Mouse (Mus musculus) layer of hippocampus, adult 2 months (tissue): ENCODE results near the gene Slc25a19. TPM values are rescaled to one million over a fixed set of nuclear protein-coding genes. Genes with fewer than 3 reads are reported as not detected.

Source experiments
- DNase-seq, 2 experiments: peaks; one replicate each; pipeline ENCODE4 v3.0.0; 2022; ENCODE audit warnings: low spot score in 2 of 2
- H3K27ac ChIP-seq: fragments of 200-600 bp; 2 replicates; pipeline ENCODE4 v1.8.1; 2022
- H3K4me3 ChIP-seq: fragments of 200-600 bp; 2 replicates; pipeline ENCODE4 v1.8.1; 2022; ENCODE audit warnings: mild to moderate bottlenecking
- CTCF ChIP-seq: fragments of 200-600 bp; conservative IDR thresholded peaks from 2 replicates; pipeline ENCODE4 v1.8.1; 2022; ENCODE audit warnings: antibody characterized with exemption, mild to moderate bottlenecking, moderate library complexity
- total RNA-seq, 2 experiments: library from RNA; stranded (reverse); gene quantifications; 2 replicates each; pipeline ENCODE4 v1.2.3; 2021

Slc25a19 gene
- total RNA-seq, 2 experiments from 2014 or later: 60.4 to 66.6 TPM

DNA sequence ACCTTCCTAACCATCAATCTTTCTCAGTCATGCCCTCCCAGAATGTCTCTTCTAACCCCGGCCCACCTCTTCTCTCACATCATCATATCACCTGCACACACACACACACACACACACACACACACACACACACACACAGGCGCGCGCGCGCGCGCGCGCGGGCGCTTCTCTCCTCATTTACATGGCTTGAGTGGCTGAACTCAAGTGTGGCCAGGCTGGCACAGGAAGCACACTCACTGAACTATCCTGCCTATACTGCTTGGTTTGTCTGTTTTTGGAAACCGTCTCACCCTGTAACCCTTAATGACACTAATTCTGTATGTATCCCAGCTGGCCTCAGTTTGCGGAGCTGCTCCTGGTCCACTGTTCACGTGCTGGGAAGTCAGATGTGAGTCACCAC, 27.4 kb downstream of the Slc25a19 start:
- no peak for TF ChIP-seq CTCF
- Histone ChIP-seq H3K4me3 (no peak overlapping the region), H3K27ac (no peak overlapping the region)
- DNase-seq: no peak

DNA sequence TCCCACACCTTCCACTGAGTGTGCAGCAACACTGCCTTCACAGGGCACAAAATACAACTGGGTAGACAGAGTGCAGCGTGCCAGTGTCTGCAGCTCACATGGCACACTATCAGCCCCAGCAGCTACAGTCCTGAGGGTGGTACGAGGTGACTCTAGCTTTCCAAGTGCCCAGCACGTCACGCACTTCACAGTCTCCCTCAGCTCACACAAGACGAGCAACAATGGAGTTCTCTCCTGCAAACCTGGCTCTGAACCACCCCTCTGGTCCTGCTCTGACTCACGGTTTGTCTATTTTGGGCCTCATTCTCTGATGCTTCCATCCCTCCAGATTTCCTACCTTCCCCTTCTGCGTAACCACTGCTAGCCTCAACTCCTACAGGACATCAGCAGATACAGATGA, 28.4 kb downstream of the Slc25a19 start:
- TF ChIP-seq CTCF: no peak; the same call in 1 of the 2 replicates
- DNase-seq: no peak
- Histone ChIP-seq H3K4me3 (no peak overlapping the region), H3K27ac (0 out of 2 replicates have a peak overlapping the region, but pooled peaks have one; percentile 5)

DNA sequence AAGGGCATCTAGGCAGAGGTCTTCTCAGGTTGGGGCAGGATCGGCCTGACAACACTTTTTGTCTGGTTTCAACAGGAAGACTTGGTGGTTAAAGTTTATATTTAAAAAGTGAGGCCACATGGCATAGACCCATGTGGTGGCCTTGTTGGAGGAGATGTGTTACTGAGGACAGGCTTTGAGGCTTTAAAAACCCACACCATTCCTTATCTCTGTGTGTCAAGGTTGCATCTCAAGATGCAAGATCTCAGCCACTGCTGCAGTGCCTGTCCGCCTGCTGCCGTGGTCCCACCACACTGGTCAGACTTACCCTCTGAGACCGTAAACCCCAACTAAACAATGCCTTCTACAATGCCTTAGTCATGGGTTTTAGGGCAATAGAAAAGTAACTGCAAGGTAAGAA, 29.8 kb downstream of the Slc25a19 start:
- H3K4me3 ChIP-seq: no peak overlapping the region
- TF ChIP-seq CTCF: no peak
- no peak for DNase-seq
- H3K27ac ChIP-seq: no peak overlapping the region

DNA sequence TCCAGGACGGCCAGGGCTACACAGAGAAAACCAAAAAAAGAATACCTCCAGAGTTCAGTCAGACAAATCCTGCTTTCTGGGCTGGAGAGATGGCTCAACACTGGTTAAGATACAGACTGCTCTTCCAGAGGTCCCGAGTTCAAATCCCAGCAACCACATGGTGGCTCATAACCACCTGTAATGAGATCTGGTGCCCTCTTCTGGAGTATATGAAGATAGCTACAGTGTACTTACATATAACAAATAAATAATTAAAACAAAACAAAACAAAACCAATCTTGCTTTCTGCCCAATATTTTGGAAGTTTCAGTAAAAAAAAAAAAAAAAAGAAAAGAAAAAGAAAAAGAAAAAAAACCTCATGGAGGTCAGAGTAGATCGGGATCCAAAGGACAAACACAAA, 32.9 kb downstream of the Slc25a19 start:
- DNase-seq: no peak
- Histone ChIP-seq H3K4me3 (no peak overlapping the region), H3K27ac (no peak overlapping the region)
- TF ChIP-seq CTCF: peak; percentile 59

DNA sequence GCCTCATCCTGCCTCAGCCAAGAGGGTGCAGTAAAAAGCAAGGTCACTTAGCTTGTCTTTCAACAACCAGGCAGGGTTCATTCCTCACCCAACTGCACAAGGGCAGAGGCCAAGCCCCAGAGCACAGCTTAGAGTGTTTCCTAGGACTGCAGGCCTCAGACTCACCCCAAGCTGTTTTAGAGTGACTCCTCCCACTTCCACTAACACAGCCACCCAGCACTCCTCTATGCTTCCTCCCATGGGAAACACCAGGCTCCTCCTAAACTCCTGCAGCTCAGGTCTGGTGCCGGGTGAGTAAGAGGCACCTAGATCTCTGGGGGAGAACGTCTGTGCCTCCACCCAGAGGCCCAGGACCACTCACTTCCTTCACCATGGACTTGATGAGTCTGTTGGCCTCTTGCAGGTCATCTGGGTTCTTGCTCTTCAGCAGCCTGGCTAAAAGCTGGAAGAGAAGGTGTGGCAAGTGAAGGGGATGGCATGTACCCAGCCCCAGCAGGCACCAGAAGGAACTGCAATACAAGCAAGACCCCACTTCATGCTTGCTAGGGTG, 37.5 kb downstream of the Slc25a19 start:
- Histone ChIP-seq H3K4me3 (no peak overlapping the region), H3K27ac (no peak overlapping the region)
- TF ChIP-seq CTCF: 0 out of 2 replicates have a peak, but pooled peaks have one; percentile 7
- DNase-seq: no peak

DNA sequence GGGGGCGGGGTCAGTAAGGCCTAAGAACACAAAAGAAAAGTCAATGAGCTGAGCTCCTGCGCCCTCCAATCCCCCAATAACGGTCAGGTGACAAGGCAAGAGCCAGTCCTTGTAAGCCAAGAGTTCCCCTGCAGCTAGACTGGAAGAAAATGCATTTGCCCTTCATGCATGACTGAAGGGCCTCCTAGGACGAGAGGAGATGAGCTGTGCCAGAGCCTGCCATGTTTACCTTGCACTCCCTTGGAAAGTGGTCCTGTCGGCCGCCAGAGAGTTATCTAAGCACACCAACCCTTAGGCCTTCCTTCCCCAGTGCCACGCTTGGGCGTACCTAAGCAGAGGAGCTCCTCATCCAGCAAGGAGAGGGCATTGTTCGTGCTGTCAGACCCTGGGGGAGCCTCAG, 40.1 kb downstream of the Slc25a19 start:
- no peak overlapping the region for H3K27ac ChIP-seq

DNA sequence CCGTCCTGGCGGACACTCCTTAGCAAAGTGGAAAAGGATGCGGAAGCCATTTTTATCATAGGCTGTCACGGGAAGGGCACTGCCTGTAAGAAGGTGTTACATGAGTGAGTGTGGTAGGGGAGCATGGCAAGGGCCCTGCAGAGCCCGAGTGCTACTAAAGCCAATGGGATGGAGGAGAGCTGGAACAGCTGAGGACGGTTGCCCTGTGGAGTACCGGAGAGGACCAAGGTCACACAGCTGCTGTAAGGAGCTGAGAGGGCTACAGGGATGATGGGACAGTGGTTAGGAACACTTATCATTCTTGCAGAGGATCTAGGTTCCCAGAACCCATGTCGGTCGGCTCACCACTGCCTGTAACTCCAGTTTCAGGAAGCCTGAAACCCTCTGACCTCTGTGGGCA, 41.7 kb downstream of the Slc25a19 start:
- TF ChIP-seq CTCF: no peak
- no peak for DNase-seq
- H3K27ac ChIP-seq: no peak overlapping the region
- no peak overlapping the region for H3K4me3 ChIP-seq

More for the DNA sequence above, 40.1 kb downstream of the Slc25a19 start:
- TF ChIP-seq CTCF: no peak
- H3K4me3 ChIP-seq: no peak overlapping the region
- no peak for DNase-seq

DNA sequence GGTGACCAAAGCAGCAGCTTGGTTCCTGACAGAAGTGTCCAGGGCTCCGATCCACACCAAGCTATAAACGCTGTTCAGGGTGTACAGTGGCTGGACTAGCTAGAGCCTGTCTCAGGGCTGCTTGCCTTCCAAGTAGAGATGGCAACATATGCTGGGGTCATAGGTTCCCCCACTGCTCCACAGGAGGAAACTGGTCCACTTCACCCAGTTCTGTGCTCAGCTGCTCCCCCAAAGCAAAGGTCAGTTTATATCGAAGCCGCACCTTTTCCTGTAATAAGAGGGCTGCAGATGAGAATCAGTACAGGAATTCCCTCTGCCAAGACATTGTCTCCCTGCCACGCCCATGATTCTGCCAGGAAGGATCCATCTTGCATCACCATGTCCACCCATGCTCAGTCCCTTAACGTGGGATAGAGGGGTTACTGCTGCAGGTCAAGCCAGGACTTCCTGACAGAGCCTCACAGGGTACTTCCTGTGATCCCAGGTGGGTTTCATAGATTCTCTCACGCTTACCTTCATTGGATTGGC, 42.5 kb downstream of the Slc25a19 start:
- no peak for TF ChIP-seq CTCF
- no peak for DNase-seq
- H3K27ac ChIP-seq: no peak overlapping the region

DNA sequence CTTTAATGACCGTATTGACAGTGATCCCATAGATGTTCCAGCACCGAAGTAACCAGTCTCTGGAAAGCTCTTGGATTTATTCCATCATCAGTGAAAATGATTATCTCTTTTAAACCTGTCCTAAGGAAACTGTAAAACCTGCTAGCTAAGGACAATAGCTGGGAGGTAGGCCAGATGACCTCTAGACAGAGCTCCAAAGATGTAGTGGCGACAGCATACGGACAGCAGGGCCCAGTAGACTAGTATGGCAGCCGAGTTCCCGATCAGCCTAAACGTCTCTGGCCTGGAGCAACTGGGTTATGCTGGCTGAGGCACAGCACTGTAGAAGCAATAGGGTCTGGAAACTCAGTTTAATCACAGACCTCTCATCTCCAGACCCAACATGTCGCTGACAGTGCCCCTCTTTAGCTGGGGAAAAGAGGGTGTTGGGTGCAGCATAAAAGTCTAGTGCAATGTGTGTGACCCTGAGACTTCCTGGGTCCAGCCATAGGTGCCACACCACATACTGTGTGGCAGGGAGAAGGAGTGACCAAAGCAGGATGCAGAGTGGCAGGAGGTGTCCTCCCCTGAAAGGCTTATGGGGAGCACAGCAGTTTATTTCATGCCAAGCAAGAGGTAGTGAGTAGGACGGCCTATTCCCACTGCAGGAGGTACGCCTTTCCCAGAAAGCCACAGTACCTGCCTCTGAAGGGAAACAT, 43.6 kb downstream of the Slc25a19 start:
- no peak for DNase-seq
- TF ChIP-seq CTCF: no peak
- no peak overlapping the region for H3K4me3 ChIP-seq
- peak overlapping the region; percentile 19; the same call in 1 of the 2 replicates for H3K27ac ChIP-seq

More for the DNA sequence above, 42.5 kb downstream of the Slc25a19 start:
- no peak overlapping the region for H3K4me3 ChIP-seq

DNA sequence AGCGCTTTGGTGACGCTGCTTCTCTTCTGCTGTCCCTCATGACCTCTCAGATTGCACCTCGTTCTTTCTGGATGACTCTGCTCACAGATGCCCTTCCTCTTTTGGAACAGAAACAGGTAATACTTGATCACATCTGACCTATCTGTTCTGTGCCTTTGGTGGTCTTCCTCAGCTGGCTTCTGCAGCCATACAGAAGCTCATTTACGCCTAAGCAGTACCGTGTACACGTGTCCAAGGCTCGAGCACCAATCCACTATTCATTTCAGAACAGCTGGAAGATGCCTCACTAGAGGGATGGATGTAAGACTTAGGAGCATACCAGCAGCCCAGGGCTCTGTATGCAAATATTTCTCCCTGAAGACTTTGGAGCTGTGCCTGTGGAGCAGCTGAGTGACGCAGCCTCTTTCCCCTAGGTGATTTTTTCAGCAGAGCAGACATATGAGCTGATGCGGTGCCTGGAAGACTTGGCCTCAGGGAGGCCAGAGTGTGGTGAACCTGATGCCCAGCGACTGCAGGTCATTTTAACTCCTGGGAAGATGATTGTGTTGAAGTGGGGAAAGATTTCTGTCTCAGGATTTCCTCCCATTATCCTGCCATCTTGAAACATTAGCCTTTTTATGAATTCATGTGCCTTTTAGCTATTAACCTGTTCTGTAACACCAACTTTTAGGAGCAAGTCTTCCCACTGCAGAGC, 45.0 kb downstream of the Slc25a19 start:
- Histone ChIP-seq H3K27ac (peak overlapping the region; percentile 19; the same call in 1 of the 2 replicates), H3K4me3 (no peak overlapping the region)
- no peak for TF ChIP-seq CTCF
- DNase-seq: no peak

DNA sequence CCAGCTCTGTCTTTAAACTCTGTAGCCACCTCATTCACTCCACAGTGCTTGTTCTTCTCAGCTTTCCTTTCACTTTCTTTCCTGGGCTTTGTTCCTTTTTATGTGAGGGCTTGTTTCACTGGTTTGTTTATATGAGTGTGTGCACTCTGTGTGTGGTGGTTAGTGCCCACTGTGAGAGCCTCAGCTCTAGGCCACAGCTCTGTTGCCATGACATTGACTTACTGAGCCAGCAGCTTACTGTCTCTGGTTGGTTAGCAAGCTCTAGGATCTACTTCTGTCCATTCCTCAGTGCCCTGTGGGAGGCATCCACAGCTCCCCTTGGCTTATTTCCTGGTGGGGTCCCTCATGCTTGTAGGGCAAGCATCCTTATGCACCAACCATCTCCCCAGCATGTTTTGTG, 49.0 kb downstream of the Slc25a19 start:
- no peak for TF ChIP-seq CTCF

DNA sequence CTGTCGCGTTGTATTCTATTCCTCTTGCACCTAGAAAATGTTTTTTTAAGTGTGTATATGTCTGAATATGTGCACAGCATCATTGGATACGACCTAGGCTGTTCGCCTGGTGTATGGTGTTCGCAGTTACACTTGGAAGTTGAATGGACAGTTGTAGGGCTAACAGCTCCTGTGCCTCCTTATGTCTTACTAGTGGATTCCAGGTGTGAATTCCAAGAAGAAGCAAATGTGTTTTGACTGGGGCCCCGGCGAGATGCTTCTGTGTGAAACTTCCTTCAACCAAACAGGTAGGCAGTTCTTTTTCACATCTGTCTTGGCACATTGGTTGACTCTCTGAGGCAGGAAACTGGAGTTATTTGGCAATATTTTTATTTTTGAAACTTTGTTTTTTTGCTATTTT, 63.1 kb downstream of the Slc25a19 start:
- H3K4me3 ChIP-seq: peak overlapping the region; percentile 76
- no peak for TF ChIP-seq CTCF

More for the DNA sequence above, 49.0 kb downstream of the Slc25a19 start:
- DNase-seq: no peak
- no peak overlapping the region for H3K27ac ChIP-seq
- no peak overlapping the region for H3K4me3 ChIP-seq

More for the DNA sequence above, 63.1 kb downstream of the Slc25a19 start:
- no peak for DNase-seq
- no peak overlapping the region for H3K27ac ChIP-seq

Other genes starting within 250 kb of the Slc25a19 start
- 10 to 100 TPM; 21.9 to 26.1 TPM for gene Cdr2l, start 246.4 kb downstream of the Slc25a19 start, total RNA-seq
- 100 to 1,000 TPM; 100 to 105 TPM for gene Mrpl58, start 224.5 kb downstream of the Slc25a19 start, total RNA-seq
- gene Atp5h, start 208.3 kb downstream of the Slc25a19 start, total RNA-seq: 100 to 1,000 TPM; 467 to 494 TPM
- 10 to 100 TPM; 74.5 to 74.6 TPM for gene Kctd2, start 208.2 kb downstream of the Slc25a19 start, total RNA-seq
- not detected for gene Trim80, start 187.8 kb downstream of the Slc25a19 start, total RNA-seq
- not detected for gene Slc16a5, start 165.8 kb downstream of the Slc25a19 start, total RNA-seq
- 10 to 100 TPM; 10.4 to 10.9 TPM for gene Armc7, start 152.6 kb downstream of the Slc25a19 start, total RNA-seq
- 10 to 100 TPM; 64.3 to 65.5 TPM for gene Nt5c, start 136.4 kb downstream of the Slc25a19 start, total RNA-seq
- gene Jpt1, start 113.9 kb downstream of the Slc25a19 start, total RNA-seq: 100 to 1,000 TPM; 140 to 142 TPM
- 100 to 1,000 TPM; 318 to 328 TPM for gene Sumo2, start 92.0 kb downstream of the Slc25a19 start, total RNA-seq
- gene Nup85, start 63.9 kb downstream of the Slc25a19 start, total RNA-seq: 10 to 100 TPM; 48.7 to 49.3 TPM
- 10 to 100 TPM; 50.4 to 50.8 TPM for gene Mrps7, start 24.4 kb downstream of the Slc25a19 start, total RNA-seq
- gene Gga3, start 24.2 kb downstream of the Slc25a19 start, total RNA-seq: 10 to 100 TPM; 67.9 to 91.9 TPM
- 10 to 100 TPM; 19.5 to 22.5 TPM for gene Mif4gd, start 15.3 kb downstream of the Slc25a19 start, total RNA-seq
- gene Grb2, start 80.3 kb upstream of the Slc25a19 start, total RNA-seq: 100 to 1,000 TPM; 182 to 198 TPM
- 10 to 100 TPM; 47.4 to 58.2 TPM for gene Tmem94, start 137.1 kb upstream of the Slc25a19 start, total RNA-seq
- 10 to 100 TPM; 17.7 to 19.7 TPM for gene Caskin2, start 185.3 kb upstream of the Slc25a19 start, total RNA-seq
- 10 to 100 TPM; 11.8 to 13.0 TPM for gene Tsen54, start 186.4 kb upstream of the Slc25a19 start, total RNA-seq
- 1 to 10 TPM; 1.6 to 2.3 TPM for gene Llgl2, start 195.8 kb upstream of the Slc25a19 start, total RNA-seq
- under 1 TPM; 0.22 to 0.41 TPM for gene Myo15b, start 230.1 kb upstream of the Slc25a19 start, total RNA-seq